Mouse (Mus musculus) splenic B cell, adult 2 months (primary cell): ENCODE measurements around the gene Snx30.

Experiments used
- DNase-seq: peaks from one replicate; pipeline ENCODE4 v3.0.0-alpha.2; 2011; ENCODE audit warnings: low read depth, low spot score
- H3K27me3 ChIP-seq: 2 replicates; pipeline ENCODE4 v1.6.1; 2012; ENCODE audit warnings: mild to moderate bottlenecking, low read length, moderate library complexity, mixed read lengths; ENCODE audit not compliant: control insufficient read depth, poor library complexity, insufficient read depth, severe bottlenecking
- H3K36me3 ChIP-seq: 2 replicates; pipeline ENCODE4 v1.6.1; 2012; ENCODE audit warnings: mild to moderate bottlenecking, low read length, moderate library complexity, mixed read lengths; ENCODE audit not compliant: control insufficient read depth, poor library complexity, insufficient read depth, severe bottlenecking

The Snx30 gene

DNA sequence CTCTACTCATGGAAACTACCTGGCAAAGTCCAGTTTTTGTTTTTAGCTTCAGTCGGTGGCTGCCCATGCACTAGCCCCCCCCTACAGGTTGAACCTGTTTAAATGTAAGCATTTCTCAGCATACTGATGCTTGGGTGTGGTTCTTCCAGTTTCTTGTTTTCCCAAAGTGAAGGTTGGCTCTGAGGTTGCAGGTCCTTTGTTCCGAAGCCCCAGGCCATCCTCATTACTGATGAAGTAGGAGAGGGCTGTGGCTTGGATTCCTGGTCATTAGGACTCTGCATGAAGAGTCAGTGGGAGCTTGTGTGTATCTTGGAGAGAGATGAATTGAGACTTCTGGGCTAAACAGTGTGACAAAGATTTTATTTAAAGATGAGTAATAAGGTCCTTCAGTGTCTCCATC, 75.6 kb downstream of the Snx30 start:
- DNase-seq: no peak
- Histone ChIP-seq H3K36me3 (peaks cover 26% of the 10 kb centered on the region), H3K27me3 (no peaks in the 10 kb centered on the region)

DNA sequence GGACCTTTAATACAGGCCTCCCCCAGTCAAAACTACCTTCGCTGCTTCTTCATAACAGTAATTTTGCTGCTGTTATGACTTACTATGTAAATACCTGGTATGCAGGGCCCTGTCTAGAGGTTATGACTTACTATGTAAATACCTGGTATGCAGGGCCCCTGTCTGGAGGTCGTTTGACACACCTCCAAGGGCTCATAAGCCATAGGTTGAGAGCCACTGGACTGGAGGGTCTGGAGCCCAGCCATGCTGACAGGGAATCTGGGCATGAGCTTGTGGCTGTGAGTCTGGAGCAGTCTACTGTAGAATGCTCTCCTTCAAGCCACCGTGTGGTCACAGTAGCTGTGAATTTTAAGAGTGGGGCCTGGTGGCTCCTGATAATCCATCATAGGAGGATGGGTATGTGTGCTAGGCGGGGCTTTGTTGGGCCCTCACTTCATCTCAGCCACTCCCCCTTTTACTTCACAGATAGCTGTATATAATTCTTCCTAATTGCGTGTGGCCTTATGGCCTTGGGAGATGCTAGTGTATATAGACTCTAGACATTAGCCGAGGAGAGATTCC, 78.6 kb downstream of the Snx30 start:
- DNase-seq: no peak
- no peaks in the 10 kb centered on the region for H3K27me3 ChIP-seq

DNA sequence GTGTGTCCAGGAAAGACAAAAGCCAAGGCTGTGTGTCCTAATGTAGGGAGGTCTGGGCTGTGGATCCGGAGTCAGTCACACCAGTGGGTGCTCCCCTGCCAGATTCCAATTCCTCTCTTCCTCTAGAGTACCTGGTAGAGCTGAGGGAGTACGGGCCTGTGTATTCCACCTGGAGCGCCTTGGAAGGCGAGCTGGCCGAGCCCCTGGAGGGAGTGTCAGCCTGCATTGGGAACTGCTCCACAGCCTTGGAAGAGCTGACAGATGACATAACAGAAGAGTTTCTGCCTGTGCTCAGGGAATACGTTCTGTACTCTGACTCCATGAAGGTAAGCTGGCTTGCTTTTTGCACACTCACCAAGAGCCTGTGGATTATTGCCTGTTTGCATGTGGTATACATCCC, 80.6 kb downstream of the Snx30 start:
- no peak for DNase-seq
- Histone ChIP-seq H3K27me3 (no peaks in the 10 kb centered on the region), H3K36me3 (peaks cover 28% of the 10 kb centered on the region)

More for the DNA sequence above, 78.6 kb downstream of the Snx30 start:
- peaks cover 27% of the 10 kb centered on the region for H3K36me3 ChIP-seq

DNA sequence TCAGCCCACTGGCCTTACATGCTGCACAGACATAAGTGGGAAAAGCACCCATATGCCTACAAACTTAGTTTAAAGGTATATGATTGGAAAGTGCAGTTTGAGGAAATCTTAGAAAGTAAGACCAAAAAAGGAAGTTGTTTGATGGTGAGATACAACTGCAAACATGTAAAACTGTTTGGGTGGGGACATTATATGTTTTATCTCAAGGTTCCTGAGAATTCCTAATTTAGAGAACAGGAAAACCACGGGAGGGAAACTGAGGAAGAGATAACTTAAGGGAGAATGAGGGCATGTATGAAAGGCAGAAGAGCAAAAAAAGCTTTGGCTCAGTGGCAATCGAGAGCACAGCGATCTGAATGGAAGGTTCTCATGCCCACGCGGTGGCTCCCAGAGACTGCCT, 81.4 kb downstream of the Snx30 start:
- no peak for DNase-seq
- H3K27me3 ChIP-seq: no peaks in the 10 kb centered on the region
- H3K36me3 ChIP-seq: peaks cover 22% of the 10 kb centered on the region

DNA sequence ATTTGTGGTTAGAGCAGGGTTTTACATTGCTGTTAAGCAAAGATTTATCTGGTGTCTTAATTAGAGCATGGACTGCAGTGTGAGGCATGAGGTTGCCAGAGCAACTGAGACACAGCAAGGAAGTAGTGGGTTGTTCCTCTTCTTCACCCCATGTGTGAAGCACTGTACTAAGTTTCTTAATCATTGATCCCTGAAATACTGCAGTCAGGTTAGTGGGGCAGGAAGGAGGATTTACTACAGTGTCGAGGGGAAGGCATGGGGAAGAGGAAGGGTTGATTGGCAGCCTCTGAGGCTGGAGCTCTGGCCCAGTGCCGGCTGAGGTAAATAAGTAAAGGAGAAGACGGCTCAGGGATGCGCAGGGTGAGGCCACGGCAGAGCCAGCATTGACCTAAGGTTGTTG, 82.4 kb downstream of the Snx30 start:
- H3K27me3 ChIP-seq: no peaks in the 10 kb centered on the region
- DNase-seq: no peak
- H3K36me3 ChIP-seq: peaks cover 17% of the 10 kb centered on the region

DNA sequence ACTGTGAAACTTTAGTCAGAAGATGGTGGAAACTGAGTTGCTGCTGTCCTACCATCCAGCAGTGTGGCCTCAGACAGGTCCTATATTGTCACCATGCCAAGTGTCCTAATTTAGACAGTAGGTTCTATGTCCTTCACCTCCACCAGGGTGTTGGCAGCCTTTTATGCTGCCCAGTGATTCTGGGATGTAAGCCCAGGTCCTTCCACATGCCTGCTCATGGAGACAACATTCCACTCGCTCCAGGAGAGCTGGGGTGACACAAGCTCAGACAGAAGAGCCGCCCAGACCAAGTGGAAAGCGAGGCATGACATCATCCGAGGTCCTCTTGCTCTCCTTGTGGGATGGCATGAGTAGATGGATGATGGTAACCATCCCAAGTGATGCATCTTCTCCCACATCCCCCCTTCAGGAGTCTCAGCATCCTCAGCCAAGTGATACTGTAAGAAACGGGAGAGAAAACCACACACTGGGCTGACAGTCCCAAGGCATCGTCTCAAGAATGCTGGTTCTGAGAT, 84.5 kb downstream of the Snx30 start:
- H3K36me3 ChIP-seq: peaks cover 26% of the 10 kb centered on the region
- DNase-seq: no peak
- no peaks in the 10 kb centered on the region for H3K27me3 ChIP-seq

DNA sequence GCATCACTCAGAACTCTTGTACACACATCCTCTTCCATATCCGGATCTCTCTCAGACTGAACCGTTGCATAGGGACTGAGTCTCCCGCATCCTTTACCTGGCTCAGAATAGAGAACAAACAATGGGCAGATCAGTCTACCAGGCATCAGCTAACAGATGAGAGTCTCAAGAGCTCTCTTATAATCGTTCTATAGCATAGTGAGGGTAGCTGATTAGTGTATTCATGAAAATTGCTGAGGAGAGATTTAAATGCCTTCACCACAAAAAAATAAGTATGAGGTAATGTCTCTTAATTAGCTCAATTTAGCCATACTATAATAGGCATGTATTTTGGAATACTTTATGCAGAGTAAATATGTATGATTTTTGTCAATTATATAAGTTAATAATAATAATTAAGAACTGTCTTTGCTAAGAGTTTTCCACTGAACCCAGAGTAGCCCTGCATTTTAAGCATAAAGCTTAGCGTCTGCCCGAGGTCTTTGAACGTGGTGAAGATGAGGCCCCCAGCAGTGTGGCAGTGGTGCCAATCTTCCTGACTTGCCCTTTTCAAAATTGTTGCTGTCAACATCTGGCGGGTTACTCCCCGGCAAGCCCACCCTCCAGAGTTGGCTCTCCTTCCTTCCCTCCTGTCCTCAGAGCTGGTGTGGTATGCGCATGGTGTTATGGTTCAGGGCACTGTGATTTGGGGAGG, 86.2 kb downstream of the Snx30 start:
- Histone ChIP-seq H3K36me3 (peaks cover 26% of the 10 kb centered on the region), H3K27me3 (no peaks in the 10 kb centered on the region)
- DNase-seq: no peak

DNA sequence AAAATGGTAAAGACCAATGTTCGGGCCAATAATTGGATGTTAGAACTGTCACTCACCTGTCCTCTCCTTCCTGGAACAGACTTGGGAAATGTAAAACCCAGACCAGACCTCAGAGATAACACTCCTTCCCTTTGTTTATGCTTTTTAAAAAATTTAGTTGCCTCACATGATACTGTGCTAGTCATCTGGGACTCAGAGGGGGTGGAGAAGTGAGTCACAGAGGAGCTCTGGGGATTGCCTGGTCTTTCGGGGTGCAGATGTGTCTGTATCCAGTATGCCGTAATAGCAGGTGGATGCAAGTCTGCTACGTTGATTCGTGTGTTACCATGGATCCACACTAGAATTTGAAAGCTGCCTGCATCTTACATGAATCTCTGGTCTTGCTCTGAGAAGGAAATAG, 87.1 kb downstream of the Snx30 start:
- DNase-seq: no peak
- peaks cover 30% of the 10 kb centered on the region for H3K36me3 ChIP-seq
- no peaks in the 10 kb centered on the region for H3K27me3 ChIP-seq

DNA sequence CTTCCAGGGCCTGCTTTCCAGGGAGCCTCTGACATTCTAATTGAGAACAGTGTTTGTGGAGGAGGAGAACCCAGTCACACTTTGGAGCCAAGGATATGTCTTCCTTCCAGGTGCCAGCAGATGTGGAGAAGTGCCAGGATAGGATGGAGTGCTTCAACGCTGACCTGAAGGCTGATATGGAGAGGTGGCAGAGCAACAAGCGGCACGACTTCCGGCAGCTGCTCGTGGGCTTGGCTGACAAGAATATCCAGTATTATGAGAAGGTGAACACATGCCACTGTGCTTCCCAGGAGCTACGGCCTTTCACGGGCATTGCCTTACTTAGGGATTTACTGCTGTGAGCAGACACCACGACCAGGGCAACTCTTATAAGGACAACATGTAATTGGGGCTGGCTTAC, 88.8 kb downstream of the Snx30 start:
- DNase-seq: no peak
- H3K27me3 ChIP-seq: no peaks in the 10 kb centered on the region

DNA sequence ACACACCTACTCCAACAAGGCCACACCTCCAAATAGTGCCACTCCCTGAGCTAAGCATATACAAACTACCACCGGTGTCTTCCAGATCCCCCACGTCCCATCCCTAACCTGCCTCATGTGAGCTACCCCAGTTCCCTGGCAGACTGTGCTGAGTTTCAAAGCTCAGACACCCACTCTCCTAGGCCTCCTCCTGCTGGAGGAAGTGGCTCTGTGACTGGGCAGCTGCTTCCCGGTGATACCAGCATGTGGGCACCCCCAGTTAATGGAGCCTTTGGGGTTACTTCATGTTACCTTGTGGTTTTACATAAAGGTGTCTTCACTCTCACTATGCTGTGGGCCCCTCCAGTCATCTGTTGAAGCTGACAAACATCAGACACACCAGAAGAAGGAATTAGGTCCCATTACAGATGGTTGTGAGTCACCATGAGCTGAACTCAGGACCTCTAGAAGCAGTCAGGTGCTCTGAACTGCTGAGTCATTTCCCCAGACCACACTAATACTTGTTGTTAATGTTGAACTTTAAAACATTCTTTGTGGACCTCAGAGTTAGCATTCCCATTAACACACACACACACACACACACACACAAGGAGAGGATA, 89.4 kb downstream of the Snx30 start:
- H3K36me3 ChIP-seq: peaks cover 38% of the 10 kb centered on the region
- H3K27me3 ChIP-seq: no peaks in the 10 kb centered on the region
- DNase-seq: no peak

More for the DNA sequence above, 88.8 kb downstream of the Snx30 start:
- H3K36me3 ChIP-seq: peaks cover 40% of the 10 kb centered on the region

DNA sequence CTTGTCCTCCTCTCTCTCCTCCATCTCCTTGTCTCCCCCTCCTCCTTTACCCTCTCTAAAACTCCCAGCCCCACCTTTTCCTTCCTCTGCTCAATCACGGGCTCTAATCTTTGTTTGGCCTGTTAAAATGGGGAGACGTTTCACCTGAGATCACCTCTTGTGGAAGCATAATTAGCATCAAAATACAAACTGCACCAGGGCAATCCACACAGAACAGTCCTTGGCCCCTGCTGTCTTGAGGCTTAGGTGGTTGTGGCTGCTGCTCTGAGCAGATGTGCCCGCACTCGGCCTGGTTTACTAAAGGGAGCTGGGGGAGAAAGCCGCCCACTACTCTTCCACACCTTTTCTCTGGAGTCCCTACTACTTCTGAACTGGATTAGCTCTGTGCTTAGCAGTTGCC, 90.4 kb downstream of the Snx30 start:
- Histone ChIP-seq H3K36me3 (peaks cover 34% of the 10 kb centered on the region), H3K27me3 (no peaks in the 10 kb centered on the region)

DNA sequence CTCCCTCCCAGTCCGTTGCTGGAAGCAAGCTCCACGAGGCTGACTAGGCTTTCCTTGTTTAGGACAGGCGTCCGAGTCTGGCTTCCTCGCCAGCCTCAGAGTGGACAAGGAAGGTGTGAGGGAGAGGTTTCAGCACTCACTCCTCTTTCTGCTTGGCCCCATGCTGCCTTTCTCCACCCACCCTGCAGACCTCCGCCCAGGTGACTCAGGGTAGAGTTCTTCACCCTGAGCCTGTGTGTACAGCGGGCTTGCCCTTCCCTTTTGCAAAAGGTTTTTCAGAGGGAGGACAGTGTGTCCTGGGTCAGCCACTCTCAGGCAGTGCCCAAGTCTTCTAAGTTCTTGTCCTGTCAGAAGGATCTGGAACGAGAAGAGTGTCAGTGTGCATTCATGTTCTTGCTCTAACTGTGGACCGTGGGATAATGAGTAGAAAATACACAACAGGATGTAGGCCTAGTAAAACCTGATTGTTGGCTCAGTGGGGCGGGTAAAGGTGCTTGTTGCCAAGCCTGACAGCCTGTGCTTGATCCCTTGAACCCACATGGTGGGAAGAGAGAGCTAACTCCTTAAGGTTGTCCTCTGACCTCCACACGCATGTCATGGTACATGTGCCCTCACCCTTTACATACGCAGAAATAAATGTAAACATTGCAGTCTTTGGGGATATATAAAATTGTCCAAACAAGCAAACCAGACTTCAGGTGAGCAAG, 92.3 kb downstream of the Snx30 start:
- DNase-seq: no peak
- peaks cover 32% of the 10 kb centered on the region for H3K36me3 ChIP-seq
- no peaks in the 10 kb centered on the region for H3K27me3 ChIP-seq

More for the DNA sequence above, 90.4 kb downstream of the Snx30 start:
- DNase-seq: no peak

DNA sequence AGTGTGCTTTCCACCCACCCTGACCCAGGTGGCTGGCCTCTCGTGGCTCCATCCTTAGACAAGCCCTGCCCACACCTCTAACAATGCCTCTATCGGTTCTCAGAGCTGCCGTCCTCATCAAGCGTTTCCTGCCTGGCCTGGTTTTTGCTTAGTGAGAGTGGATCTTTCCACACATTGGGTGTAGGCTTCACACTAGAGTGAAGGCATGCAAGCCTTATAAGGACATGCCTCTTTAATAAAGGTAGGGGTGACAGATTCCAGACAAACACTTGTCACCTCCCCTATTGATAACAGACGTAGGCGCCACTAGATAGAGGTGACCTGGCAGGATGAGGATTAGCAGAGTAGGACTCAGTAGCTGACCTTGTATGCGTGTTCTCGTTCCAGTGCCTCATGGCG, 92.9 kb downstream of the Snx30 start:
- H3K27me3 ChIP-seq: no peaks in the 10 kb centered on the region
- peaks cover 29% of the 10 kb centered on the region for H3K36me3 ChIP-seq
- DNase-seq: no peak

DNA sequence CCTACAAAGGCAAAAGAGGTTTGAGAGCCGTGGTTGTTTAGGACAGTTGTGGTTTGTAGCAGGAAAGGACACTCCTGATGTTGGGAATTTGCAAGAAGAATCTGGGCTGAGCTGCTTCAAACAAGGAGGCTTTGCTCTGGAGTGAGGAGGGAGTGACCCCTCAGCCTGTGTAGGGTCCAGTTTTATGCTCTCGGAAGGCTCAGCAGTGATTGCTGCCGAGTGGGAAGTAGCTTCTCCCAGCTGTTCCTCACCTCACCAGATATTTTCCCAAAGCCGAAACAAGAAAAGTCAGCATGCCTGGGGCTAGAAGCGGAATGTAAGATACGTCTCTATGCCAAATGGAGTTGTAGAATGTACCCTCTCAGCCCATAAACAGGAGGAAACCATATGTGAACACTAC, 96.2 kb downstream of the Snx30 start:
- peaks cover 16% of the 10 kb centered on the region for H3K36me3 ChIP-seq
- no peaks in the 10 kb centered on the region for H3K27me3 ChIP-seq
- no peak for DNase-seq

DNA sequence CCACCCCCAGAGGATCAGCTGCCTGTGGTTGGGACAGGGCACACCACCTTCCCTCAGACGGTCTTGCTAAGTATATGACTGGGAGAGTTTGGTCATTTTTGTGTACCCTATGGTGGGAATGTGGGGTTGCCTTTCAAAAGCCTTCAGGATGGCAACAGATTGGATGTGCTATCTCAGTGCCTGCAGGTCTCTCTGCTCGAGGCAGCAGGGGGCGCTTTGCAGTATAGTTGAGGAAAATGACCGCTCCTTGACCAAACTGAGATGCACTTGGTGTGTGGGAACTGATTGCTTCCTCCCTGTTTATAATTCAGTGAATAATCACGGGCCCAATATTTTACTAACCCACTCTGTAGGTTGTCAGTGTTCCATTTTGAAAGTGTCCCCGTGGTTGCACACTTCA, 96.9 kb downstream of the Snx30 start:
- peak; percentile 15 for DNase-seq
- H3K36me3 ChIP-seq: peaks cover 14% of the 10 kb centered on the region

More for the DNA sequence above, 96.9 kb downstream of the Snx30 start:
- no peaks in the 10 kb centered on the region for H3K27me3 ChIP-seq
